Mouse (Mus musculus): ENCODE results near the gene Ifitm2. TPM values are rescaled to one million over a fixed set of nuclear protein-coding genes. Genes with fewer than 3 reads are reported as not detected.

The Ifitm2 gene
- polyA plus RNA-seq, 1 experiment from 2014 or later: 1,406 TPM

GRCm38 (mm10) chr7:140951765-140952164 lies 4.0 kb downstream of the Ifitm2 start:
- Histone ChIP-seq H3K9ac (ENCODE audit: low read depth, low read length) (no peak overlapping the region), H3K27me3 (replicated peaks; ENCODE audit: control insufficient read depth, insufficient read depth, low read length) (no peaks in the 10 kb centered on the region), H3K4me2 (ENCODE audit: low read depth, low read length) (no peak overlapping the region), H3K4me3 (ENCODE audit: low read depth, low read length) (no peak overlapping the region), H3K4me1 (ENCODE audit: control insufficient read depth, insufficient read depth, low read length) (peaks cover 37% of the 10 kb centered on the region), H3K9me3 (ENCODE audit: control insufficient read depth, low read length) (no peaks in the 10 kb centered on the region), H3K27ac (replicated peaks; ENCODE audit: low read depth, low read length) (no peak overlapping the region), H3K36me3 (ENCODE audit: control insufficient read depth, insufficient read depth, low read length) (peaks cover 44% of the 10 kb centered on the region)
- ATAC-seq (ENCODE audit: low read depth) (no peak), DNase-seq (ENCODE audit: low spot score) (no peak)
- WGBS: 57% methylated on average over 6 of the region's 6 CpGs

- Histone ChIP-seq H3K27me3 (replicated peaks; ENCODE audit: control insufficient read depth, insufficient read depth, low read length) (no peaks in the 10 kb centered on the region), H3K36me3 (ENCODE audit: control insufficient read depth, insufficient read depth, low read length) (peaks cover 51% of the 10 kb centered on the region), H3K9me3 (ENCODE audit: control insufficient read depth, low read length) (no peaks in the 10 kb centered on the region), H3K4me3 (ENCODE audit: low read depth, low read length) (no peak overlapping the region), H3K4me1 (ENCODE audit: control insufficient read depth, insufficient read depth, low read length) (peaks cover 31% of the 10 kb centered on the region), H3K9ac (ENCODE audit: low read depth, low read length) (no peak overlapping the region), H3K4me2 (ENCODE audit: low read depth, low read length) (0 out of 2 replicates have a peak overlapping the region, but pooled peaks have one; percentile 10), H3K27ac (replicated peaks; ENCODE audit: low read depth, low read length) (peak overlapping the region; percentile 39; the same call in 1 of the 2 replicates)
- 42% methylated on average over 8 of the region's 8 CpGs for WGBS
- ATAC-seq (ENCODE audit: low read depth) (no peak), DNase-seq (ENCODE audit: low spot score) (no peak)
Measured at GRCm38 (mm10) chr7:140951051-140951450, 4.7 kb downstream of the Ifitm2 start.

- Histone ChIP-seq H3K9me3 (ENCODE audit: control insufficient read depth, low read length) (no peaks in the 10 kb centered on the region), H3K9ac (ENCODE audit: low read depth, low read length) (no peak within 1 kb of the TSS; the same call in 1 of the 2 replicates), H3K27ac (replicated peaks; ENCODE audit: low read depth, low read length) (peak within 1 kb of the TSS; percentile 39), H3K4me2 (ENCODE audit: low read depth, low read length) (0 out of 2 replicates have a peak within 1 kb of the TSS, but pooled peaks have one; percentile 10), H3K4me1 (ENCODE audit: control insufficient read depth, insufficient read depth, low read length) (peaks cover 30% of the 10 kb centered on the region), H3K36me3 (ENCODE audit: control insufficient read depth, insufficient read depth, low read length) (peaks cover 62% of the 10 kb centered on the region), H3K27me3 (replicated peaks; ENCODE audit: control insufficient read depth, insufficient read depth, low read length) (no peaks in the 10 kb centered on the region), H3K4me3 (ENCODE audit: low read depth, low read length) (0 out of 2 replicates have a peak within 1 kb of the TSS, but pooled peaks have one; percentile 2)
- 81% methylated on average over 16 of the region's 16 CpGs for WGBS
- ATAC-seq (ENCODE audit: low read depth) (no peak), DNase-seq (ENCODE audit: low spot score) (no peak)
Measured at GRCm38 (mm10) chr7:140949824-140950530, 5.8 kb downstream of the Ifitm2 start, which contains the start of gene Ifitm5. Gene Ifitm5, minus strand, starts transcription at chr7:140950291.

GRCm38 (mm10) chr7:140949255-140949654 lies 6.5 kb downstream of the Ifitm2 start:
- 87% methylated on average over 6 of the region's 6 CpGs for WGBS
- H3K36me3 ChIP-seq (ENCODE audit: control insufficient read depth, insufficient read depth, low read length): peaks cover 64% of the 10 kb centered on the region

GRCm38 (mm10) chr7:140948161-140948560 lies 7.6 kb downstream of the Ifitm2 start:
- no peak overlapping the region for H3K27ac ChIP-seq (replicated peaks; ENCODE audit: low read depth, low read length)

More at GRCm38 (mm10) chr7:140949255-140949654, 6.5 kb downstream of the Ifitm2 start:
- peak overlapping the region; percentile 15; the same call in 1 of the 2 replicates for H3K27ac ChIP-seq (replicated peaks; ENCODE audit: low read depth, low read length)
- H3K4me3 ChIP-seq (ENCODE audit: low read depth, low read length): no peak overlapping the region
- no peak overlapping the region for H3K4me2 ChIP-seq (ENCODE audit: low read depth, low read length)
- DNase-seq (ENCODE audit: low spot score) (no peak), ATAC-seq (ENCODE audit: low read depth) (no peak)
- H3K9ac ChIP-seq (ENCODE audit: low read depth, low read length): no peak overlapping the region
- no peaks in the 10 kb centered on the region for H3K9me3 ChIP-seq (ENCODE audit: control insufficient read depth, low read length)
- H3K4me1 ChIP-seq (ENCODE audit: control insufficient read depth, insufficient read depth, low read length): peaks cover 27% of the 10 kb centered on the region
- H3K27me3 ChIP-seq (replicated peaks; ENCODE audit: control insufficient read depth, insufficient read depth, low read length): no peaks in the 10 kb centered on the region

GRCm38 (mm10) chr7:140946980-140947379 lies 8.8 kb downstream of the Ifitm2 start:
- Histone ChIP-seq H3K4me2 (ENCODE audit: low read depth, low read length) (no peak overlapping the region), H3K36me3 (ENCODE audit: control insufficient read depth, insufficient read depth, low read length) (peaks cover 54% of the 10 kb centered on the region), H3K4me3 (ENCODE audit: low read depth, low read length) (no peak overlapping the region), H3K27ac (replicated peaks; ENCODE audit: low read depth, low read length) (no peak overlapping the region), H3K27me3 (replicated peaks; ENCODE audit: control insufficient read depth, insufficient read depth, low read length) (no peaks in the 10 kb centered on the region), H3K9me3 (ENCODE audit: control insufficient read depth, low read length) (no peaks in the 10 kb centered on the region), H3K4me1 (ENCODE audit: control insufficient read depth, insufficient read depth, low read length) (peaks cover 16% of the 10 kb centered on the region), H3K9ac (ENCODE audit: low read depth, low read length) (0 out of 2 replicates have a peak overlapping the region, but pooled peaks have one; percentile 34)
- 66% methylated on average over 7 of the region's 7 CpGs for WGBS
- no peak for DNase-seq (ENCODE audit: low spot score)
- no peak for ATAC-seq (ENCODE audit: low read depth)

More at GRCm38 (mm10) chr7:140948161-140948560, 7.6 kb downstream of the Ifitm2 start:
- ATAC-seq (ENCODE audit: low read depth): no peak
- peaks cover 16% of the 10 kb centered on the region; the same call in 1 of the 2 replicates for H3K4me1 ChIP-seq (ENCODE audit: control insufficient read depth, insufficient read depth, low read length)
- H3K4me3 ChIP-seq (ENCODE audit: low read depth, low read length): no peak overlapping the region
- H3K9me3 ChIP-seq (ENCODE audit: control insufficient read depth, low read length): no peaks in the 10 kb centered on the region
- peaks cover 63% of the 10 kb centered on the region for H3K36me3 ChIP-seq (ENCODE audit: control insufficient read depth, insufficient read depth, low read length)
- H3K27me3 ChIP-seq (replicated peaks; ENCODE audit: control insufficient read depth, insufficient read depth, low read length): no peaks in the 10 kb centered on the region
- 0 out of 2 replicates have a peak overlapping the region, but pooled peaks have one; percentile 2 for H3K4me2 ChIP-seq (ENCODE audit: low read depth, low read length)
- no peak for DNase-seq (ENCODE audit: low spot score)
- WGBS: 84% methylated on average over 8 of the region's 8 CpGs
- no peak overlapping the region for H3K9ac ChIP-seq (ENCODE audit: low read depth, low read length)

GRCm38 (mm10) chr7:140946311-140946710 lies 9.5 kb downstream of the Ifitm2 start:
- Histone ChIP-seq H3K27me3 (replicated peaks; ENCODE audit: control insufficient read depth, insufficient read depth, low read length) (no peaks in the 10 kb centered on the region), H3K4me3 (ENCODE audit: low read depth, low read length) (no peak overlapping the region), H3K9ac (ENCODE audit: low read depth, low read length) (no peak overlapping the region), H3K4me2 (ENCODE audit: low read depth, low read length) (no peak overlapping the region), H3K4me1 (ENCODE audit: control insufficient read depth, insufficient read depth, low read length) (peaks cover 14% of the 10 kb centered on the region), H3K36me3 (ENCODE audit: control insufficient read depth, insufficient read depth, low read length) (peaks cover 54% of the 10 kb centered on the region), H3K27ac (replicated peaks; ENCODE audit: low read depth, low read length) (no peak overlapping the region), H3K9me3 (ENCODE audit: control insufficient read depth, low read length) (no peaks in the 10 kb centered on the region)
- DNase-seq (ENCODE audit: low spot score) (no peak), ATAC-seq (ENCODE audit: low read depth) (no peak)
- 90% methylated on average over 10 of the region's 10 CpGs for WGBS

- H3K9ac ChIP-seq (ENCODE audit: low read depth, low read length): no peak overlapping the region
- 87% methylated on average over 5 of the region's 5 CpGs for WGBS
- no peak for ATAC-seq (ENCODE audit: low read depth)
Measured at GRCm38 (mm10) chr7:140945247-140945646, 10.5 kb downstream of the Ifitm2 start.

More at GRCm38 (mm10) chr7:140945247-140945646, 10.5 kb downstream of the Ifitm2 start:
- Histone ChIP-seq H3K4me3 (ENCODE audit: low read depth, low read length) (no peak overlapping the region), H3K27ac (replicated peaks; ENCODE audit: low read depth, low read length) (no peak overlapping the region), H3K4me2 (ENCODE audit: low read depth, low read length) (no peak overlapping the region), H3K36me3 (ENCODE audit: control insufficient read depth, insufficient read depth, low read length) (peaks cover 54% of the 10 kb centered on the region), H3K4me1 (ENCODE audit: control insufficient read depth, insufficient read depth, low read length) (peaks cover 7% of the 10 kb centered on the region), H3K9me3 (ENCODE audit: control insufficient read depth, low read length) (no peaks in the 10 kb centered on the region), H3K27me3 (replicated peaks; ENCODE audit: control insufficient read depth, insufficient read depth, low read length) (no peaks in the 10 kb centered on the region)
- DNase-seq (ENCODE audit: low spot score): no peak

All from embryonic facial prominence, embryonic 14.5 days (tissue).